Mouse (Mus musculus): ENCODE measurements around the gene Rtn4rl1.

- TF ChIP-seq CTCF (IDR thresholded peaks at IDR 0.05; ENCODE audit: low read depth) (no peak), EP300 (IDR thresholded peaks at IDR 0.05; ENCODE audit: low read depth) (no peak)
These were observed 37.6 kb upstream of the Rtn4rl1 start for GRCm38 (mm10) chr11:75155985-75156384.

Data from liver, postnatal 0 days (tissue).